Mouse (Mus musculus) myocyte (in vitro differentiated cells): ENCODE results near the gene Gm42791. TPM values are rescaled to one million over a fixed set of nuclear protein-coding genes. Genes with fewer than 3 reads are reported as not detected.

Experiments used
- H3K27me3 ChIP-seq: one replicate; pipeline ENCODE4 v1.6.1; 2011; ENCODE audit not compliant: control insufficient read depth, insufficient read depth, insufficient read length
- H3K36me3 ChIP-seq: one replicate; pipeline ENCODE4 v1.6.1; 2011; ENCODE audit not compliant: control insufficient read depth, insufficient read depth
- H3K4me2 ChIP-seq: one replicate; pipeline ENCODE4 v1.6.1; 2011; ENCODE audit warnings: low read depth, control low read depth
- H3K4me3 ChIP-seq: one replicate; pipeline ENCODE4 v1.5.1; 2011; ENCODE audit warnings: mild to moderate bottlenecking, control low read depth, moderate library complexity
- H3K79me2 ChIP-seq: one replicate; pipeline ENCODE4 v1.6.1; 2011; ENCODE audit not compliant: control insufficient read depth, insufficient read depth
- H3ac ChIP-seq: one replicate; pipeline ENCODE4 v1.6.1; 2011; ENCODE audit not compliant: control insufficient read depth, insufficient read length
- CEBPB ChIP-seq: IDR thresholded peaks from 2 replicates; pipeline ENCODE4 v1.6.1; 2011; ENCODE audit warnings: mild to moderate bottlenecking, moderate library complexity; ENCODE audit not compliant: poor library complexity, insufficient read depth, severe bottlenecking
- E2F4 ChIP-seq: IDR thresholded peaks from one replicate; pipeline ENCODE4 v1.6.1; 2011; ENCODE audit warnings: mild to moderate bottlenecking, control low read depth, moderate library complexity; ENCODE audit not compliant: insufficient read depth
- MAX ChIP-seq: IDR thresholded peaks from one replicate; pipeline ENCODE4 v1.6.1; 2011; ENCODE audit warnings: low read depth, mild to moderate bottlenecking, control low read depth
- MYOD1 ChIP-seq, 3 experiments: IDR thresholded peaks; one replicate each; pipeline ENCODE4 v1.6.1; 2011; ENCODE audit warnings: control low read depth in 2 of 3, low read depth in 2 of 3, mild to moderate bottlenecking in 2 of 3, moderate library complexity in 1 of 3; ENCODE audit not compliant: insufficient read length in 2 of 3, control insufficient read depth in 1 of 3
- MYOG ChIP-seq, 3 experiments: IDR thresholded peaks; one replicate each; pipeline ENCODE4 v1.6.1; 2011; ENCODE audit warnings: control low read depth in 2 of 3, low read depth in 2 of 3, mild to moderate bottlenecking in 2 of 3; ENCODE audit not compliant: insufficient read length in 2 of 3, control insufficient read depth in 1 of 3, insufficient read depth in 1 of 3
- POLR2A ChIP-seq: IDR thresholded peaks from one replicate; pipeline ENCODE4 v1.6.1; 2011; ENCODE audit warnings: low read depth, mild to moderate bottlenecking, control low read depth, moderate library complexity; ENCODE audit not compliant: insufficient read length
- POLR2AphosphoS2 ChIP-seq: IDR thresholded peaks from one replicate; pipeline ENCODE4 v1.6.1; 2011; ENCODE audit warnings: low read depth, control low read depth; ENCODE audit not compliant: insufficient read length
- REST ChIP-seq: IDR thresholded peaks from one replicate; pipeline ENCODE4 v1.6.1; 2011; ENCODE audit warnings: mild to moderate bottlenecking, control low read depth, moderate library complexity; ENCODE audit not compliant: insufficient read depth, insufficient read length
- SRF ChIP-seq: IDR thresholded peaks from one replicate; pipeline ENCODE4 v1.6.1; 2011; ENCODE audit warnings: low read depth; ENCODE audit not compliant: control insufficient read depth, insufficient read length
- TCF12 ChIP-seq: IDR thresholded peaks from one replicate; pipeline ENCODE4 v1.6.1; 2011; ENCODE audit warnings: mild to moderate bottlenecking, control low read depth; ENCODE audit not compliant: poor library complexity, insufficient read depth, severe bottlenecking
- TCF3 ChIP-seq: IDR thresholded peaks from one replicate; pipeline ENCODE4 v1.6.1; 2011; ENCODE audit warnings: low read depth, control low read depth; ENCODE audit not compliant: insufficient read length
- USF1 ChIP-seq: IDR thresholded peaks from one replicate; pipeline ENCODE4 v1.6.1; 2011; ENCODE audit warnings: low read depth, mild to moderate bottlenecking, control low read depth, moderate library complexity
- polyA plus RNA-seq: library from polyadenylated mRNA; unstranded; fragments of >200 nt; fragmentation: generic; extraction: Trizol; gene quantifications from one replicate; pipeline ENCODE4 v1.2.1, GENCODE M21; 2012; ENCODE audit warnings: missing spikeins

Gm42791 gene
- polyA plus RNA-seq, 1 experiment: 0.11 TPM

DNA sequence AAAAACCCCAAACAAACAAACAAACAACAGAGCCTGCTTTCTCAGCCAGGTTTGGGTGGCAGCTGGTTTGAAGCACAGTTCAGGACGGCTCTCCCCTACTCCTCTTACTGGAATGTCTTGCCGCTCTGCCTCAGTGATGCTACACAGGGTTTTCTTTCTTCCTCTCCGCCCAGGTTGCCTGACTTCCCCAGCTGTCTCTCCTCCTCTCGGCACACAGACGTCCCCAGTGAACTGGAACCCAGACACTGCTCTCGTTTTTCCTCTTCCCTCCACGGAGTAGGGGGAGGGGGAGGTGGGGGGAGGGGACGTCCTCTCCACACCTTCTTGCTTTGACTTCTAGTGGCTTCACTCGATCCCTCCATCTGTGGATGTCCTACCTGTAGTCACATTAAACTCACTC is 10.1 kb upstream of the Gm42791 start:
- TF ChIP-seq MAX (no peak), REST (no peak), POLR2A (no peak), MYOD1 (IDR thresholded peaks at IDR 0.05; ENCODE audit: control insufficient read depth in 1 of 3, insufficient read length in 2 of 3, low read depth in 2 of 3) (no peak), TCF3 (no peak), SRF (no peak), E2F4 (no peak), USF1 (no peak), MYOG (IDR thresholded peaks at IDR 0.05; ENCODE audit: control insufficient read depth in 1 of 3, insufficient read depth in 1 of 3, insufficient read length in 2 of 3, low read depth in 2 of 3) (no peak), CEBPB (no peak), POLR2AphosphoS2 (no peak), TCF12 (no peak)
- H3K27me3 ChIP-seq: no peaks in the 10 kb centered on the region
- H3K4me3 ChIP-seq: no peak overlapping the region
- no peaks in the 10 kb centered on the region for H3K36me3 ChIP-seq
- no peaks in the 10 kb centered on the region for H3K79me2 ChIP-seq
- no peak overlapping the region for H3K4me2 ChIP-seq
- no peak overlapping the region for H3ac ChIP-seq

DNA sequence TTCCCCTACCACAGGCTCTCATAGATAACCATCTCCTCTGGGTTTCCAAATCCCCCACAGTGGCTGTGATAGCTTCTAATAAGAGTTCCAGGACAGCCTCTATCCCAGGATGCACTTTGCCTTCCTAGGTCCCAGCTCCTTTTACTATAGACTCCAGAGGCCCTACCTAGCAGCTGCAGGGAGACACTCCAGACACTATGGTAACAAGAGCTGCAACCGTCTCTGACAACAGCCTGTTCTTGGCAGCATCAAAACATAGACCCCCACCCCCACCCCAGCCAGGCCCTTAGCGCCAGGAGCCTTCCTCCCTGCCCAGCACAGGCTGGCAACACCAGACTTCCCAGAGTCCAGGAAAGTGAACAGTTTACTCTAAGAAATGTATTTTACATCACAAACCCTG is 8.2 kb upstream of the Gm42791 start:
- Histone ChIP-seq H3ac (no peak overlapping the region), H3K4me2 (no peak overlapping the region), H3K79me2 (no peaks in the 10 kb centered on the region), H3K27me3 (no peaks in the 10 kb centered on the region), H3K36me3 (no peaks in the 10 kb centered on the region), H3K4me3 (no peak overlapping the region)
- TF ChIP-seq E2F4 (no peak), USF1 (no peak), MAX (no peak)

DNA sequence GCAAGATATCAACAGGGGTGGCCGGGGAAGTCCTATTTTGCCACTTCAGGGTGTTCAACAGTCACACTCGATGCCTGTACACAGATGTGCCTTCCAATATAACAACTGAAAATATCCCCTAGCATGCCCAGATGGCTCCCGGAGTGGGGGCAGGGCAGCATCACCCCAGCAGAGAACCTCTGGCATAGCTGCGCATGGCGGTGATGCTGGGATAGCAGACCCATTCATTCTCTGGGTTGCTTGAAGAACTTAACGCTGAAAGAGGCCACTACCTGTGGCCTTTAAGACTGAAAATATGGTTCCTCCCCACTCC is 7.8 kb upstream of the Gm42791 start:
- Histone ChIP-seq H3K36me3 (no peaks in the 10 kb centered on the region), H3ac (no peak overlapping the region), H3K4me2 (no peak overlapping the region), H3K4me3 (no peak overlapping the region), H3K27me3 (no peaks in the 10 kb centered on the region), H3K79me2 (no peaks in the 10 kb centered on the region)
- no peak for TF ChIP-seq POLR2AphosphoS2
- no peak for TF ChIP-seq E2F4
- no peak for TF ChIP-seq SRF
- TF ChIP-seq USF1: no peak
- TF ChIP-seq CEBPB: no peak
- TF ChIP-seq MYOG (IDR thresholded peaks at IDR 0.05; ENCODE audit: control insufficient read depth in 1 of 3, insufficient read depth in 1 of 3, insufficient read length in 2 of 3, low read depth in 2 of 3): no peak
- TF ChIP-seq MYOD1 (IDR thresholded peaks at IDR 0.05; ENCODE audit: control insufficient read depth in 1 of 3, insufficient read length in 2 of 3, low read depth in 2 of 3): no peak
- no peak for TF ChIP-seq MAX
- TF ChIP-seq POLR2A: no peak
- no peak for TF ChIP-seq TCF12
- TF ChIP-seq REST: no peak
- TF ChIP-seq TCF3: no peak

DNA sequence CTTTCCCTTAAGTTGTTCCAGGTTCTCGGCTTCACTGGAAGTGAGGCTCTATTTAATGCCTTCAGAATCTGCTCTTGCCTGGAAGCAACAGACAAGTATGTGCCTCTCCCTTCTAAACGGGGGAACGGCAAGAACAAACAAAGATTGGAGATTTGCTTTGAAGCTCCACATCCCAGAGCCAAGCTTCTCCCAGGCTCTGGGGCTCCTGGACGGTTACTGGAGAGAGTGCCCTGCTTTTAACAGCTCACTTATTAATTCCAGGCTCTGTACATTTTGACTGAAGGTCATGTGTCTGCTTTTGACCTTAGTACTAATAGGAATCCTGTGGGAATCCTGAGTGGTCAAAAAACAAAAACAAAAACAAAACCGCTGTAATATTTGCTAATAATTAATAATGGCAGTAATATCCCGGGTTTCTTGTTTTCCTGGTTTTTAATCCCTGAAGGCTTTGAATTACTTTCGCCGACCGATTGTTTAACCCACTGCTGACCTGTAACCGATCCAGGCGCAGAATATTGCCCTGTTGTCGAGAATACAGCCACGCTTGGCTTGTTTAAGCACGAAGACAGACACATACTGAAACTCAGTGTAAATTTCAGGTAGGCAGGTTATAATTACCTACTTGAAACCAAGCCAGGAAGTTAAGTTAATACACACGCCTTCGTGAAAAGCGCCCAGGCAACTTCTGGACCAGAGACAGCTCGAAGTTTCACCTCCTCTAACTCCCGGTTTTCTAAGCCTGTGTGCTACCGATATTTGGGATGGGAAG is 7.3 kb upstream of the Gm42791 start:
- Histone ChIP-seq H3K4me2 (no peak overlapping the region), H3K79me2 (no peaks in the 10 kb centered on the region), H3K36me3 (no peaks in the 10 kb centered on the region), H3ac (no peak overlapping the region), H3K4me3 (no peak overlapping the region), H3K27me3 (no peaks in the 10 kb centered on the region)
- no peak for TF ChIP-seq MYOD1 (IDR thresholded peaks at IDR 0.05; ENCODE audit: control insufficient read depth in 1 of 3, insufficient read length in 2 of 3, low read depth in 2 of 3)

DNA sequence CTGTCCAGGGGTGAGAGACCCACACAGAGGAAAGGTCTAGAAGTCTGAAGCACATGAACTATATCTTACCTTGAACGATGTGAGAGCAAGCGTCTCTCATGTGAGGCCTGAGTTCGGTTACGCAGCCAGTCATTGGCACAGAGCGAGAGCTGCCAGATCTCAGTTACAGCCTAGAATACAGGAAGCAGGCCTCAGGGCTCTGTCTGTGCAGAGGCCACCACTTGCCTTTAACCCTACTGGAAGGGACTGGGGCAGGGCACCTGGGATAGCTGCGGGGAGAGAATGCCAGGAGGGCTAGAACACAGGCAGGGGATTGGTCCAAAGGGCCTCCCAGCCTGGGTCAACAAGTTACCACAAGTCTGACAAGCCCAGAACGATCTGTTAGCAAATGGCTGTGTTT is 4.9 kb upstream of the Gm42791 start:
- Histone ChIP-seq H3K27me3 (no peaks in the 10 kb centered on the region), H3K4me2 (no peak overlapping the region), H3ac (no peak overlapping the region), H3K79me2 (no peaks in the 10 kb centered on the region), H3K4me3 (no peak overlapping the region), H3K36me3 (no peaks in the 10 kb centered on the region)
- TF ChIP-seq TCF3 (no peak), MAX (no peak), E2F4 (no peak), POLR2A (no peak), SRF (no peak), CEBPB (no peak), POLR2AphosphoS2 (no peak), TCF12 (no peak)

DNA sequence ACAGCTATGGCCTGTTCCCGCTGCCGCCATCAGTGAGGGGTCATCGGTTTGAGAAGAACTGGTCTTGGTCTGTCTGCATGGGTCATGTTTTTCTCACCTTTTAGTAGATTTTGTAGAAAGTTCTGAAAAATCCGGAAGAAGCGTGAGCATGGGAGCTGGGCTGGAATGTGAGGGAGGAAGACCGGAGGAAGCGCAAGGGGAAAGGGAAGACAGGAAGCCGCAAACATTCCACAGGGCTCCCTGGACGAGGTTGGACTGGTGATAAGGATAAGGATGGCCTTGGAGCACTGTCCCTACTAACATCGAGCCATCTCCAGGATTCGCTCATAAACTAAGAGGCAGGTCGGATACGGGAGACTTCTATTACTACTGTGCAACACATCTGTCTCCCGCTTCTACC is 3.6 kb upstream of the Gm42791 start:
- peaks cover 7% of the 10 kb centered on the region for H3K79me2 ChIP-seq
- H3ac ChIP-seq: no peak overlapping the region
- H3K4me3 ChIP-seq: no peak overlapping the region
- TF ChIP-seq TCF12 (no peak), REST (no peak), POLR2A (no peak), POLR2AphosphoS2 (no peak), MAX (no peak), TCF3 (no peak)
- H3K27me3 ChIP-seq: no peaks in the 10 kb centered on the region
- H3K4me2 ChIP-seq: no peak overlapping the region
- H3K36me3 ChIP-seq: peaks cover under 1% of the 10 kb centered on the region
